Mouse (Mus musculus) CH12.LX (cell line): ENCODE measurements around the gene Ldb2. TPM values are rescaled to one million over a fixed set of nuclear protein-coding genes. Genes with fewer than 3 reads are reported as not detected.

Source experiments
- DNase-seq: peaks from one replicate; pipeline ENCODE4 v3.0.0-alpha.2; 2013; ENCODE audit errors: extremely low read depth
- H3K27ac ChIP-seq: 2 replicates; pipeline ENCODE4 v1.5.1; 2012; ENCODE audit warnings: low read depth, mild to moderate bottlenecking, control low read depth, moderate library complexity; ENCODE audit not compliant: insufficient read depth
- H3K27me3 ChIP-seq: replicated peaks from 2 replicates; pipeline ENCODE3; 2012; ENCODE audit warnings: inconsistent platforms
- H3K36me3 ChIP-seq, 2 experiments: replicated peaks in 1 of 2; 2 replicates each; pipeline versions ENCODE3 to v1.6.1; 2012; ENCODE audit warnings: inconsistent platforms in 1 of 2, low read length in 1 of 2, mild to moderate bottlenecking in 1 of 2, mixed read lengths in 1 of 2, moderate library complexity in 1 of 2; ENCODE audit not compliant: control insufficient read depth in 1 of 2, insufficient read depth in 1 of 2
- H3K4me1 ChIP-seq, 2 experiments: 2 replicates each; pipeline ENCODE4 v1.6.1; 2012; ENCODE audit warnings: inconsistent platforms in 1 of 2, moderate library complexity in 1 of 2; ENCODE audit not compliant: insufficient read depth in 2 of 2, control insufficient read depth in 1 of 2
- H3K4me2 ChIP-seq: 2 replicates; pipeline ENCODE4 v1.6.1; 2012; ENCODE audit warnings: low read depth, mild to moderate bottlenecking, control low read depth; ENCODE audit not compliant: poor library complexity, insufficient read depth, severe bottlenecking
- H3K4me3 ChIP-seq, 3 experiments: fragments of 150-350 bp in 1 of 3; sonication (generic) in 1 of 3; replicated peaks in 1 of 3; 2 replicates each; pipeline versions ENCODE3 to v1.5.1; 2011 to 2012; ENCODE audit warnings: low read depth in 2 of 3, low read length in 2 of 3, mild to moderate bottlenecking in 2 of 3, moderate library complexity in 2 of 3, control low read depth in 1 of 3, improper control_type of control experiment in 1 of 3, inconsistent platforms in 1 of 3, mixed read lengths in 1 of 3; ENCODE audit not compliant: poor library complexity in 1 of 3
- H3K79me2 ChIP-seq: replicated peaks from 2 replicates; pipeline ENCODE4 v1.6.1; 2012; ENCODE audit warnings: mild to moderate bottlenecking, moderate library complexity; ENCODE audit not compliant: control insufficient read depth, poor library complexity, insufficient read depth, severe bottlenecking; ENCODE audit errors: extremely low read depth
- H3K9ac ChIP-seq: 2 replicates; pipeline ENCODE4 v1.6.1; 2012; ENCODE audit warnings: low read depth, mild to moderate bottlenecking, control low read depth, moderate library complexity; ENCODE audit not compliant: insufficient read depth
- H3K9me3 ChIP-seq: replicated peaks from 2 replicates; pipeline ENCODE3; 2012; ENCODE audit warnings: low read length, inconsistent platforms, mixed read lengths
- CHD2 ChIP-seq: IDR thresholded peaks from 2 replicates; pipeline ENCODE4 v1.6.1; 2011; ENCODE audit warnings: low read length, improper control_type of control experiment
- CTCF ChIP-seq, 2 experiments: IDR thresholded peaks in 1 of 2; conservative IDR thresholded peaks in 1 of 2; 2 replicates each; pipeline ENCODE4 v1.5.1; 2011 to 2012; ENCODE audit warnings: low read depth in 2 of 2, low read length in 2 of 2, improper control_type of control experiment in 1 of 2, inconsistent platforms in 1 of 2, mild to moderate bottlenecking in 1 of 2, moderate library complexity in 1 of 2
- EP300 ChIP-seq: IDR thresholded peaks from 2 replicates; pipeline ENCODE4 v1.6.1; 2011; ENCODE audit warnings: low read length, improper control_type of control experiment
- ETS1 ChIP-seq: conservative IDR thresholded peaks from 2 replicates; pipeline ENCODE4 v1.6.1; 2012; ENCODE audit warnings: low read depth, mild to moderate bottlenecking, inconsistent platforms, low read length, improper control_type of control experiment, moderate library complexity
- GABPA ChIP-seq: IDR thresholded peaks from 2 replicates; pipeline ENCODE4 v1.6.1; 2012; ENCODE audit warnings: low read depth, low read length, improper control_type of control experiment, inconsistent platforms; ENCODE audit not compliant: insufficient replicate concordance
- IRF4 ChIP-seq: IDR thresholded peaks from 2 replicates; pipeline ENCODE4 v1.6.1; 2014; ENCODE audit warnings: low read depth, mild to moderate bottlenecking, inconsistent platforms, low read length, improper control_type of control experiment
- JUND ChIP-seq: conservative IDR thresholded peaks from 2 replicates; pipeline ENCODE4 v1.6.1; 2011; ENCODE audit warnings: low read depth, low read length, improper control_type of control experiment
- MAFK ChIP-seq: IDR thresholded peaks from 2 replicates; pipeline ENCODE4 v1.6.1; 2011; ENCODE audit warnings: low read length, improper control_type of control experiment; ENCODE audit not compliant: insufficient replicate concordance
- MAX ChIP-seq: IDR thresholded peaks from 2 replicates; pipeline ENCODE4 v1.6.1; 2011; ENCODE audit warnings: low read length, improper control_type of control experiment
- MEF2A ChIP-seq: IDR thresholded peaks from 2 replicates; pipeline ENCODE4 v1.6.1; 2014; ENCODE audit warnings: low read depth, mild to moderate bottlenecking, inconsistent platforms, low read length, improper control_type of control experiment, borderline replicate concordance
- NELFE ChIP-seq: IDR thresholded peaks from 2 replicates; pipeline ENCODE4 v1.6.1; 2011; ENCODE audit warnings: low read depth, low read length, improper control_type of control experiment
- NRF1 ChIP-seq: IDR thresholded peaks from 2 replicates; pipeline ENCODE4 v1.6.1; 2014; ENCODE audit warnings: low read depth, mild to moderate bottlenecking, inconsistent platforms, low read length, improper control_type of control experiment, moderate library complexity
- POLR2AphosphoS2 ChIP-seq: IDR thresholded peaks from 2 replicates; pipeline ENCODE4 v1.6.1; 2011; ENCODE audit warnings: low read depth, low read length, improper control_type of control experiment
- RAD21 ChIP-seq: IDR thresholded peaks from 2 replicates; pipeline ENCODE4 v1.6.1; 2011; ENCODE audit warnings: low read depth, mild to moderate bottlenecking, low read length, improper control_type of control experiment, moderate library complexity
- RCOR1 ChIP-seq: conservative IDR thresholded peaks from 2 replicates; pipeline ENCODE4 v1.6.1; 2012; ENCODE audit warnings: low read depth, mild to moderate bottlenecking, inconsistent platforms, low read length, improper control_type of control experiment
- SIN3A ChIP-seq: IDR thresholded peaks from 2 replicates; pipeline ENCODE4 v1.6.1; 2012; ENCODE audit warnings: low read length, improper control_type of control experiment, inconsistent platforms
- SMC3 ChIP-seq: IDR thresholded peaks from 2 replicates; pipeline ENCODE4 v1.6.1; 2011; ENCODE audit warnings: low read depth, low read length, improper control_type of control experiment
- UBTF ChIP-seq: IDR thresholded peaks from 2 replicates; pipeline ENCODE4 v1.6.1; 2012; ENCODE audit warnings: low read depth, mild to moderate bottlenecking, inconsistent platforms, low read length, improper control_type of control experiment, moderate library complexity
- ZC3H11A ChIP-seq: IDR thresholded peaks from 2 replicates; pipeline ENCODE4 v1.6.1; 2012; ENCODE audit warnings: low read depth, mild to moderate bottlenecking, inconsistent platforms, low read length, improper control_type of control experiment
- ZKSCAN1 ChIP-seq: IDR thresholded peaks from 2 replicates; pipeline ENCODE4 v1.6.1; 2012; ENCODE audit warnings: low read depth, inconsistent platforms, low read length, improper control_type of control experiment, borderline replicate concordance
- dilution Hi-C: fragments of 300-500 bp; cut with MboI; formaldehyde crosslinking; loops from 2 replicates; pipeline ENCODE4 v1.14.3; 2020; ENCODE audit warnings: low sequenced_read_pairs; ENCODE audit not compliant: extremely low pct_unique_long_range_greater_than_20kb, extremely low pct_ligation_motif_present
- in situ Hi-C: fragments of 300-500 bp; cut with MboI; formaldehyde crosslinking; loops from 3 replicates; pipeline ENCODE4 v1.14.3; 2019; ENCODE audit warnings: low sequenced_read_pairs, low pct_ligation_motif_present, low pct_unique_long_range_greater_than_20kb, mixed read lengths
- polyA plus RNA-seq: library from polyadenylated mRNA; unstranded; fragments of >175 nt; gene quantifications from 2 replicates; pipeline ENCODE4 v1.2.1, GENCODE M21; 2012; ENCODE audit warnings: low read depth; ENCODE audit not compliant: insufficient read length
- total RNA-seq, 2 experiments: library from RNA; depleted of rRNA; stranded (reverse); fragments of 300-350 nt in 1 of 2; fragments of >200 nt in 1 of 2; gene quantifications; 2 replicates each; pipeline ENCODE4 v1.2.3; 2012 to 2014

The Ldb2 gene
- not detected in 2 replicates for total RNA-seq (2012; rRNA removed)
- not detected in 2 replicates for total RNA-seq (2014; rRNA removed)
- polyA plus RNA-seq: not detected in 2 replicates

DNA sequence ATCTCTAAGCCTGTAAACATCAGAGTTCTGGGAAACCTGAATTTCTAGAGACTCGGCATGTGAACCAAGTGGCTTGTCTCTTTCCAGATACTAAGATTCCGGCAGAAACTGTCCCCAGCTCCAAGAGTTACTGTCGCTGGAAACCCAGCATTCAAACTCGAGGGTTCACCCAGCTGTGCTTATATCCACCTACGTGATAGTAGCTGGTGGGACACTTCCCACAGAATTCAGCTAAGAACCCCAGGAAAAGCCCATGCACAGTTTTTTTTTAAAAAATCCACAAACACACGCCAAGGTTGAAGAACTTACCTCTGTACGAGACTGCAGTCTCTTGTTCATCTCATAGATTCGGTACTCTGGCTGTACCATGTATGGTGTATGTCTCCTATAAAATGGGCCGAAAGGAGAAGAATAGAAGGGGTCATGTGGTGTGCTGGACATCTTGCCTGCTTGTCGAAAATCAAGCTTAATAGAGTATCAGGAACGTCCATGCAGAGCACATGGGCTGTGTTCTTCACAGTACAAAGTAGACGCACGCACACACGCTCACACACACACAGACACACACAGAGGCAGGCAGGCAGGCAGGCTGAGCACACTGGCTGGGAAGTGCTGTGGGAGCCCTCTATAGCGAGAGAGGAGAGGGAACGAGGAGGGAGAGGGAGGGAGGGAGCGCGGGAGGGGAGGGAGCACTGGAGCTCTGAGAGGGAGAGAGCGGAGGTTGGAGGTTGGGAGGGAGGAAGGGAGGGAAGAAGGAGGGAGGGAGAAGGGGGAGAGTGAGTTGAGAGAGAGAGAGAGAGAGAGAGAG is at the start of gene Ldb2:
Gene Ldb2, minus strand, starts transcription at position 628 of the 808 bp plus-strand sequence.
- no peak within 1 kb of the TSS for H3K4me3 ChIP-seq
- TF ChIP-seq NELFE (no peak), UBTF (no peak), EP300 (no peak), NRF1 (no peak), ZKSCAN1 (no peak), ETS1 (no peak), IRF4 (no peak), MAFK (no peak), ZC3H11A (no peak), SIN3A (no peak), JUND (no peak), GABPA (no peak), CTCF (conservative IDR thresholded peaks at IDR 0.05 in 1 of 2, IDR thresholded peaks at IDR 0.05 in 1 of 2; ENCODE audit: low read depth in 2 of 2, low read length in 2 of 2) (no peak), POLR2AphosphoS2 (no peak)
- no peak for DNase-seq
- no peaks in the 10 kb centered on the region for H3K79me2 ChIP-seq
- no peaks in the 10 kb centered on the region for H3K9me3 ChIP-seq
- no peak within 1 kb of the TSS for H3K9ac ChIP-seq
- in situ Hi-C loops: no loop called here
- H3K36me3 ChIP-seq: no peaks in the 10 kb centered on the region
- no peaks in the 10 kb centered on the region for H3K27me3 ChIP-seq
- H3K4me1 ChIP-seq: no peaks in the 10 kb centered on the region
- no peak within 1 kb of the TSS for H3K4me2 ChIP-seq
- dilution Hi-C loops: no loop called here
- no peak within 1 kb of the TSS for H3K27ac ChIP-seq

DNA sequence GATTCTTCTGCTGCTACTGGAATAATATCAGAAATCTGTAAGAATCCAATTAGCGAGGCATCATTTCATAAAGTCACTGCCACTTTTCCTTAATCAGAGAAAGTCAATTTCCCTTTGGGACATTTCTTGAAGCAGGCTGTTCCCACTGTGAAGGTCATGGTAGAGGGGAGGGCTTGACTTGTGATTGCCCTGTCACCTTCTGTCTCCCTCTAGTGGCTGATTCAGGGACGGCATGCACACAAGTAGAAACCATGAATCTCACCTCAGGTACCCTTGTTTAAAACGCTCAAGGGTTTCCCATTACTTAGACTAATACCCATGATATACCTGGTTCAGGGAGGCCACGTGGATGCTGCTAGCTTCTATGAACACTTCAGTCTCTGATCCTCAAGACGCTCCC is 31.8 kb upstream of the Ldb2 start:
- no peaks in the 10 kb centered on the region for H3K36me3 ChIP-seq

More for the DNA sequence above, 31.8 kb upstream of the Ldb2 start:
- no peak overlapping the region for H3K9ac ChIP-seq
- H3K27ac ChIP-seq: no peak overlapping the region
- in situ Hi-C loops (no loop called here), dilution Hi-C loops (no loop called here)
- H3K4me3 ChIP-seq: no peak overlapping the region
- no peak overlapping the region for H3K4me2 ChIP-seq
- H3K27me3 ChIP-seq: no peaks in the 10 kb centered on the region
- no peaks in the 10 kb centered on the region for H3K79me2 ChIP-seq
- peak; percentile 49 for DNase-seq
- TF ChIP-seq EP300 (no peak), RAD21 (peak; percentile 56), MAX (no peak), ZC3H11A (no peak), POLR2AphosphoS2 (no peak), MEF2A (no peak), UBTF (no peak), NRF1 (no peak), IRF4 (no peak), CHD2 (no peak), RCOR1 (no peak), CTCF (conservative IDR thresholded peaks at IDR 0.05 in 1 of 2, IDR thresholded peaks at IDR 0.05 in 1 of 2; ENCODE audit: low read depth in 2 of 2, low read length in 2 of 2) (peak; percentile 74 to 93), SMC3 (peak; percentile 74)
- H3K4me1 ChIP-seq: no peaks in the 10 kb centered on the region
- no peaks in the 10 kb centered on the region for H3K9me3 ChIP-seq
